Mouse (Mus musculus) bone marrow, adult 2 months (tissue): ENCODE measurements around the gene Epb41l5. TPM values are rescaled to one million over a fixed set of nuclear protein-coding genes. Genes with fewer than 3 reads are reported as not detected.

Experiments used
- H3K27ac ChIP-seq: fragments of 200-500 bp; 2 replicates; pipeline ENCODE4 v1.5.1; 2012; ENCODE audit warnings: low read depth, mild to moderate bottlenecking, control low read depth, inconsistent platforms, low read length; ENCODE audit not compliant: control insufficient read depth, poor library complexity, insufficient read depth
- H3K4me1 ChIP-seq: fragments of 200-500 bp; 2 replicates; pipeline ENCODE4 v1.6.1; 2011; ENCODE audit warnings: low read length; ENCODE audit not compliant: control insufficient read depth, insufficient read depth
- H3K4me3 ChIP-seq: fragments of 200-500 bp; replicated peaks from 2 replicates; pipeline ENCODE3; 2011; ENCODE audit warnings: mild to moderate bottlenecking, low read depth, low read length, control low read depth; ENCODE audit not compliant: control insufficient read depth
- CTCF ChIP-seq: fragments of 200-500 bp; IDR thresholded peaks from 2 replicates; pipeline ENCODE4 v1.5.1; 2011; ENCODE audit warnings: low read length, control low read depth; ENCODE audit not compliant: control insufficient read depth, insufficient read depth
- POLR2A ChIP-seq: fragments of 200-500 bp; IDR thresholded peaks from 2 replicates; pipeline ENCODE4 v1.6.1; 2011; ENCODE audit warnings: low read depth, mild to moderate bottlenecking, control low read depth, low read length, borderline replicate concordance; ENCODE audit not compliant: control insufficient read depth
- WGBS: fragments of 180-500 bp; shearing (Covaris S2); methylation state at CpG from one replicate; pipeline ENCODE4 v1.1.7; 2018; 5-methylcytosine and 5-hydroxymethylcytosine counted together
- polyA plus RNA-seq: library from polyadenylated mRNA; stranded (reverse); fragments of >200 nt; gene quantifications from 2 replicates; pipeline ENCODE4 v1.2.4, GENCODE M21; 2011; ENCODE audit warnings: low replicate concordance; ENCODE audit not compliant: missing spikeins, insufficient read depth, insufficient read length

Epb41l5 gene
- polyA plus RNA-seq, 1 experiment: 2.4 TPM

GRCm38 (mm10) chr1:119557641-119558395 is 91.0 kb downstream of the Epb41l5 start:
- Histone ChIP-seq H3K4me3 (no peak overlapping the region), H3K4me1 (no peaks in the 10 kb centered on the region), H3K27ac (no peak overlapping the region)
- 85% methylated on average over 4 of the region's 4 CpGs for WGBS
- TF ChIP-seq POLR2A: no peak

GRCm38 (mm10) chr1:119555651-119556050 is 93.1 kb downstream of the Epb41l5 start:
- H3K4me1 ChIP-seq: no peaks in the 10 kb centered on the region
- WGBS: 60% methylated on average over 5 of the region's 5 CpGs
- H3K4me3 ChIP-seq: no peak overlapping the region
- TF ChIP-seq CTCF (no peak), POLR2A (no peak)
- no peak overlapping the region for H3K27ac ChIP-seq

- 83% methylated on average over 1 of the region's 1 CpGs for WGBS
- no peak for TF ChIP-seq CTCF
- TF ChIP-seq POLR2A: no peak
Measured at GRCm38 (mm10) chr1:119551651-119552050, 97.1 kb downstream of the Epb41l5 start.

GRCm38 (mm10) chr1:119550064-119550463 is 98.7 kb downstream of the Epb41l5 start:
- no peak overlapping the region for H3K27ac ChIP-seq
- WGBS: 83% methylated on average over 2 of the region's 2 CpGs
- no peak overlapping the region for H3K4me3 ChIP-seq

More at GRCm38 (mm10) chr1:119551651-119552050, 97.1 kb downstream of the Epb41l5 start:
- no peak overlapping the region for H3K4me3 ChIP-seq
- no peaks in the 10 kb centered on the region for H3K4me1 ChIP-seq
- no peak overlapping the region for H3K27ac ChIP-seq

GRCm38 (mm10) chr1:119549327-119549689 is 99.5 kb downstream of the Epb41l5 start:
- Histone ChIP-seq H3K27ac (no peak overlapping the region), H3K4me1 (no peaks in the 10 kb centered on the region), H3K4me3 (no peak overlapping the region)
- TF ChIP-seq CTCF (no peak; the same call in 1 of the 2 replicates), POLR2A (no peak)
- WGBS: 88% methylated on average over 7 of the region's 7 CpGs

More at GRCm38 (mm10) chr1:119550064-119550463, 98.7 kb downstream of the Epb41l5 start:
- no peaks in the 10 kb centered on the region for H3K4me1 ChIP-seq
- TF ChIP-seq POLR2A (no peak), CTCF (no peak)

GRCm38 (mm10) chr1:119548668-119549326 is 100.0 kb downstream of the Epb41l5 start:
- Histone ChIP-seq H3K4me3 (no peak overlapping the region), H3K4me1 (no peaks in the 10 kb centered on the region), H3K27ac (no peak overlapping the region)
- peak; percentile 43 for TF ChIP-seq CTCF
- no peak for TF ChIP-seq POLR2A
- WGBS: 67% methylated on average over 7 of the region's 7 CpGs

GRCm38 (mm10) chr1:119546490-119546889 is 102.3 kb downstream of the Epb41l5 start:
- 70% methylated on average over 3 of the region's 3 CpGs for WGBS
- no peaks in the 10 kb centered on the region for H3K4me1 ChIP-seq
- no peak overlapping the region for H3K27ac ChIP-seq
- TF ChIP-seq POLR2A: no peak
- TF ChIP-seq CTCF: no peak
- no peak overlapping the region for H3K4me3 ChIP-seq

- WGBS: 87% methylated on average over 4 of the region's 4 CpGs
- TF ChIP-seq CTCF: no peak
- TF ChIP-seq POLR2A: no peak
- Histone ChIP-seq H3K4me1 (no peaks in the 10 kb centered on the region), H3K27ac (no peak overlapping the region), H3K4me3 (no peak overlapping the region)
Measured at GRCm38 (mm10) chr1:119545671-119546070, 103.1 kb downstream of the Epb41l5 start.

- 67% methylated on average over 2 of the region's 2 CpGs for WGBS
- TF ChIP-seq CTCF (no peak), POLR2A (no peak)
Measured at GRCm38 (mm10) chr1:119545164-119545563, 103.6 kb downstream of the Epb41l5 start.

More at GRCm38 (mm10) chr1:119545164-119545563, 103.6 kb downstream of the Epb41l5 start:
- Histone ChIP-seq H3K27ac (no peak overlapping the region), H3K4me3 (no peak overlapping the region), H3K4me1 (no peaks in the 10 kb centered on the region)
